Mouse (Mus musculus): ENCODE measurements at regions not wholly inside any gene's neighbourhood (a gene's known extent, or its start where the extent isn't known, plus 50 kb on each side); places are given as distances from the start of the nearest gene placed in this dataset.

GRCm38 (mm10) chr2:75142675-75143074 lies 317.1 kb downstream of the Mtx2 start:
- no peak for DNase-seq (ENCODE audit: low spot score)

- no peak for DNase-seq (ENCODE audit: low spot score)
Observed at GRCm38 (mm10) chr2:75144861-75145260, 319.3 kb downstream of the Mtx2 start.

- DNase-seq (ENCODE audit: low spot score): no peak
Observed at GRCm38 (mm10) chr2:75146256-75146655, 320.7 kb downstream of the Mtx2 start.

- DNase-seq (ENCODE audit: low spot score): no peak
Observed at GRCm38 (mm10) chr2:75147399-75147798, 321.8 kb downstream of the Mtx2 start.

- no peak for DNase-seq (ENCODE audit: low spot score)
Observed at GRCm38 (mm10) chr2:75147967-75148366, 322.4 kb downstream of the Mtx2 start.

- no peak for DNase-seq (ENCODE audit: low spot score)
Observed at GRCm38 (mm10) chr2:75149036-75149435, 323.4 kb downstream of the Mtx2 start.

GRCm38 (mm10) chr2:75149562-75149961 lies 324.0 kb downstream of the Mtx2 start:
- no peak for DNase-seq (ENCODE audit: low spot score)

- peak; percentile 55 for DNase-seq (ENCODE audit: low spot score)
Observed at GRCm38 (mm10) chr2:75150986-75151385, 325.4 kb downstream of the Mtx2 start.

GRCm38 (mm10) chr2:75151519-75151918 lies 325.9 kb downstream of the Mtx2 start:
- no peak for DNase-seq (ENCODE audit: low spot score)

GRCm38 (mm10) chr2:75152477-75152990 lies 326.9 kb downstream of the Mtx2 start:
- DNase-seq (ENCODE audit: low spot score): peak; percentile 18

GRCm38 (mm10) chr2:75154448-75154847 lies 328.8 kb downstream of the Mtx2 start:
- DNase-seq (ENCODE audit: low spot score): no peak

- DNase-seq (ENCODE audit: low spot score): no peak
Observed at GRCm38 (mm10) chr2:75158581-75158980, 333.0 kb downstream of the Mtx2 start.

GRCm38 (mm10) chr2:75161075-75161474 lies 335.5 kb downstream of the Mtx2 start:
- no peak for DNase-seq (ENCODE audit: low spot score)

GRCm38 (mm10) chr2:75164987-75165386 lies 339.4 kb downstream of the Mtx2 start:
- no peak for DNase-seq (ENCODE audit: low spot score)

GRCm38 (mm10) chr2:75176267-75176666 lies 350.7 kb downstream of the Mtx2 start:
- no peak for DNase-seq (ENCODE audit: low spot score)

GRCm38 (mm10) chr2:75183293-75183692 lies 357.7 kb downstream of the Mtx2 start:
- DNase-seq (ENCODE audit: low spot score): no peak

- DNase-seq (ENCODE audit: low spot score): no peak
Observed at GRCm38 (mm10) chr2:75202587-75203220, 377.1 kb downstream of the Mtx2 start.

GRCm38 (mm10) chr2:75208821-75209758 lies 383.5 kb downstream of the Mtx2 start:
- DNase-seq (ENCODE audit: low spot score): no peak

- DNase-seq (ENCODE audit: low spot score): no peak
Observed at GRCm38 (mm10) chr2:75209790-75210583, 384.4 kb downstream of the Mtx2 start.

GRCm38 (mm10) chr2:75216931-75217330 lies 391.3 kb downstream of the Mtx2 start:
- no peak for DNase-seq (ENCODE audit: low spot score)

- no peak for DNase-seq (ENCODE audit: low spot score)
Observed at GRCm38 (mm10) chr2:75220775-75221359, 395.3 kb downstream of the Mtx2 start.

GRCm38 (mm10) chr2:75224443-75224842 lies 398.8 kb downstream of the Mtx2 start:
- DNase-seq (ENCODE audit: low spot score): peak; percentile 8
